Mouse (Mus musculus) frontal cortex, postnatal 25 days (tissue): ENCODE measurements at regions not wholly inside any gene's neighbourhood (a gene's known extent, or its start where the extent isn't known, plus 50 kb on each side); places are given as distances from the start of the nearest gene placed in this dataset.

Experiments used
- DNase-seq, 2 experiments: peaks; one replicate each; pipeline ENCODE4 v3.0.0; 2022; ENCODE audit warnings: low spot score in 2 of 2

DNA sequence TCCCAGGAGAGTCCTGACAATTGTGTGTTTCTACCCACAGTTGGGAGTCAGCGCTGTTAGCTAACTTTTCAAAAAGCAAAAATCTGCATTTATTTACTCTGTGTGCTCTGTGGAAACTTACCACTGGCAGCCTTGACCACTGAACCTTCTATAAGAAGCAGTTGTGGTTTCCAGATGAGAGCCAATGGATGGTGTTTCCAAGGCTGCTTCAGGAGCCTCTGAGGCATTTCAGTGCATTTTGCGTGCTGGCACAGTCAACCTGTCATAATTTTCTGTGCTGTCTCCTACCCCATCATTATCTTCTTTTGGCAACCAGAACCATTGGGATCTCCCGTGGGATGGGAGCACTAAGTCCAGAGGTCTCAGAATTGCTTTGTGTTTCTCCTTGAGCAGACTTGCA lies 60.3 kb downstream of the 4930544G11Rik start:
- DNase-seq, result no peak

GRCm38 (mm10) chr6:66023531-66023930 lies 71.1 kb downstream of the 4930544G11Rik start:
- no peak for DNase-seq

- no peak for DNase-seq
These were observed 84.4 kb downstream of the 4930544G11Rik start for GRCm38 (mm10) chr6:66036789-66037188.

- no peak for DNase-seq
These were observed 99.4 kb downstream of the 4930544G11Rik start for GRCm38 (mm10) chr6:66051852-66052251.

DNA sequence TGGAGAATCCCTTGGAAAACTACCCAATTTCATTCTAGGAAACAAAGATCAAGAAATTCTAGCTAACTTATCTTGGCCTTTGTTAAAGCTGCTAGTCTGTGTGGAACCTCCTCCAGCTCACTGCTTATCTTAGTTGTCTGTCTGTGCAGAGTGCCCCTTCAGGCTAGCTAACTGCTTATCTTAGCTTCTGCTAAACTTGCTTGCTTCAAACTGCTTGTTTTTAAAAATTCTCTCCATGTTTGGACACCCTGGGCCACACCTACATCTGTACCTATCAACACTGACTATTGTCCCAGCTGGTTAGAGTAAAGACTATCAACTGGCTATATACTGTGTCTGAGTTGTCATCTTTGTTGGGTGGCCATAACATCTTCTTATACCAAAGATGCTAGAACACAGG lies 100.0 kb downstream of the 4930544G11Rik start:
- no peak for DNase-seq

DNA sequence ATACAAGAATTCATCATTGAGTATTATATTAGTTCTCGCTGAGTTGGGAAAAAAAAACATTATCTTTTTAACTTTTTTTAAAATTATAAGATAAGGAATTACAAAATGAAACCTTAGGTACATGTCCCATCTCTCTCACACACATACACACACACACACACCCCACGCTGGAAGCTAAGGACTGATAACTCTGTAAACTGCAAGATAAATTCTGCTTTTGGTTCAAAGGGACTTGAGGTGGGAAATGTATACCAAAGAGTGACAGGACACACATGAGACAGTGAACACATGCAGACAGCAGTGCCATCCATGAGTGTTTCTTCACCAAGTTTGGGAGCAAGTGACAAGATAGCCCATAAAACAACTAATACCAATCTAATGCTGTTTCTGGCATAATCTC lies 100.8 kb downstream of the 4930544G11Rik start:
- no peak for DNase-seq

DNA sequence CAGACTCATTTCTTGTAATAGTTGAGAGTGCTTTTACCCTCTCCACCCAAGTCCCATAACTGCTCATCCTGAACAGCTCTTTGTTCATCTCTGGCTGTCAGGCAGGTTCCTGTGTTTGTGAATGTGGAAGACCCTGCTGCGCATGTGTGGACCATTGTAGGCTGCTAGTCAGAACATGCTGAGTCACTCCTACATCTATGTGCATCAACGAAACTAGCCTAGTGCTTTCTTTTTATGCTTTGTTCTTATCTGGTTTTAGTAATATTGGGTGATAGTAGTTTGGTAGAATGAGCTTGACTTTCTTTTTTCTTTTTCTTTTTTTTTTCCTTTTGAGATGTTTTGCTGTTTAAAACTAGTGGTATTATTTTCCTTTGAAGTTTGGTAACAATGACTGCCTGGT lies 116.5 kb downstream of the 4930544G11Rik start:
- DNase-seq, result no peak

GRCm38 (mm10) chr6:66077445-66077844 lies 125.0 kb downstream of the 4930544G11Rik start:
- no peak for DNase-seq

- no peak for DNase-seq
These were observed 126.4 kb downstream of the 4930544G11Rik start for GRCm38 (mm10) chr6:66078769-66079168.

GRCm38 (mm10) chr6:66101555-66102071 lies 149.2 kb downstream of the 4930544G11Rik start:
- no peak for DNase-seq

DNA sequence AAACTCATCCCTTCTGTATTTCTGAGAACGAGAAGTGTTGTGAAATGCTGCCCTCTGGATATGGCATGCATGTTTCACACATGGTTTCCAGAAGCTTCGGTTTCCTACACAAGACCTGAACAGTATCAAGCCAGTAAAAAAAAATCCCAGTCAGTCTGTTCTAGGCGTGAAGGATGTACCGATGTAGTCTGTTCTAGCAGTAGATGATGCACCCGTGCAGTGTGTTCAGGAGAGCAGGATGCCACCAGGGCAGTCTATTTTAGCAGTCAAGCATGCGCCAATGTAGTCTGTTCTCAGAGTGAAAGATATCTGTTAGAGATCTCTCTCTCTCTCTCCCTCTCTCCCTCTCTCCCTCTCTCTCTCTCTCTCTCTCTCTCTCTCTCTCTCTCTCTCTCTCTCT lies 162.0 kb downstream of the 4930544G11Rik start:
- no peak for DNase-seq

- DNase-seq, result no peak
These were observed 169.2 kb downstream of the 4930544G11Rik start for GRCm38 (mm10) chr6:66121479-66122183.

DNA sequence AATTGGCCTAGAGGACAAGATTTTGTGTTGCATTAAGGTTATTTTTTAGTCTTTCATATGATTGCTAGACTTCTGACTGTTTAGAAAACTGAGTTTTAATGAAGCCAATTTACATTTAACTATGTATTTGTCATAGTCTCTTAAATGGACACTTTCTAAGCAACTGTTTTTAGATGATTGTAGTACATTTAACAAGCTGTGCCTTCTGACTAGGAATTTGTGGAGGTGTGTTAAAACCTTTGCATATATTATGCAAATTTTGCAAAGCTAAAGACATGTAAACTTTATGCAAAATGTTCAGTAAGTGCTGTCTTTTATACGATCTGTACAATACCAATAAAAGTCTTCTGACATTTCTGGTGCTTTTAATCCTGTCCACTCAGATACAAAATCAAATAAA lies 171.9 kb downstream of the 4930544G11Rik start:
- no peak for DNase-seq

DNA sequence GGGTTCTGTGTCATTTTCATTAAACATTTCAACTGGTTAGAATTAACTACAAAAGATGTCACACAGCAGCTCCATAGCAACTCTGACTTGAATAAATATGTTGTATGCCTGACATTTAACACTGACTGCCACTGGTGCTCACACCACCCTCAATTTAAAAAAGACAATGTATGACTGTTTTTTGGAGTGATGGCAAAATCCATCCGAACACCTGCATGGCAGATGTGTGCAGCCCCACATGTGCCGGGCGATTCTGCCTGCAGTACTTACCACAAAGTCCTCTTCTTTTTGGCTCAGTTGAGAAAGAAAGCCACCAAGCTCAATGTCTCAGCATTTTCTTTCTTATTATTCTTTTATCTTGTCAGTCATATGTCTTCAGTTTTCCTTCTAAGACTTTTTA lies 199.4 kb downstream of the 4930544G11Rik start:
- DNase-seq, result no peak

DNA sequence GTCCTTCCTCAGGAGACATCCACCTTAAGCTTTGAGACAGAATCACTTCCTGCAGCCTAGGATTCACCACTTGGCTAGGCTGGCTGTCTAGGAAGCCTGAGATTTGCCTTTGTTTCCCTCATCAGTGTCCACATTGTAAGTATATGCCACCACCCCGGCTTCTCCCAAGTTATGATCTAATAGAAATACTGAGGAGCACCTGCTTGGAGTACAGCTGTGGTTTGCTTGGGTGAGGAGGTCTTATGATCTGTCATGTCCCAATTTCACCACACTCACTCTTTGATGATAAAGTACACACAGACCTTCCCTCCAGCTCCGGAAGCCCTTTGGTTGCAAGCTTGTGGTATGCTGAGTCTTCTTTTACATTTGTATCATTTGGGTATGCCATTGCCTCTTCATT lies 202.4 kb downstream of the 4930544G11Rik start:
- no peak for DNase-seq

DNA sequence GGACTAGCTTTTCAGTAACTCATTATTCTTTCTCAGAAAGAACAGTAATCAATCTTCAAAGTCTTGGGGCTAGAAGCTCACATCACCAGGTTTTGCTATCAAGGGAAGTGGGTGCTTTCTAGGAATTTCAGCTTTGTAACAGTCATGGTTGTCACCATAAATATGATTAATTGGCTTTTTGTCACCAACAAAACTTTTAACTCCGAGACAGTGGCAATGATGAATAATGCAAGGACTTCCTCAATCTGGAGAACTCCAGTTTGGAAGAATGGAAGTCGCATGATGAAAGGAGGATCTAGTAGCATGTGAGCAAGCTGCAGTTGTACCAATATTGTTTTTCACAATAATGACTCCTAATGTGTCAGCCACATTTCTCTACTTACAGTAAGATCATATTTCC lies 208.4 kb downstream of the 4930544G11Rik start:
- no peak for DNase-seq

- no peak for DNase-seq
These were observed 216.5 kb downstream of the 4930544G11Rik start for GRCm38 (mm10) chr6:66168913-66169312.

GRCm38 (mm10) chr6:66197990-66198389 lies 245.6 kb downstream of the 4930544G11Rik start:
- DNase-seq, result no peak

DNA sequence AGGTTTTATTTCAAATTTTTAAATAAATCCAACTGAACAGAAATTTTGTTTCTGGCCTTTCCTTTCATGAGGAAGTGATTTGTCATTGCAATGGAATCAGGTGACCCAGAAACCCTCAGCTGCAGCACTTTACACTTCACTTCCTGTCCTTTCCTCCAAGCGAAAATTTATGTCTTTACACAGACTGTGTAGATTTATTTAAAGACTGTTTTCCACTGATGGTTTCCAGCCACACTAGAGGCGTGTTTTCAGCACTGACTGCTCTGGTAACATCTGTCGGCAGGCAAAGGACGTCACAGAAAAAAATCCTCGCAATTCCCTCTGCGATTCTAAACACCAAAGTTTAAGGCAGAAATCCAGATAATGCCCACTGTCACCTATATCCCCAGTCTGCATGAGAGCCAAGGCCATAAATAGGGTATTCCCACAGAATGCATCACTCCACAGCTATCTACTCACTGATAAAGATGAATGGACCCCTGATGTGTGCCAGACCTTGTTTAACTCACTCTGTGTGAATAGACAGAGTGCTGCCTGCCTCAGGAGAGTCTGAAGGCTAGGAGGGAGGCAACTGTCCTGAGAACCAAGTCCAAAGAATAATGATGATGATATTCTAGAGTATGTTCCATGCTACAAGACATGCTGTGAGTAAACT lies 247.9 kb downstream of the 4930544G11Rik start:
- no peak for DNase-seq

DNA sequence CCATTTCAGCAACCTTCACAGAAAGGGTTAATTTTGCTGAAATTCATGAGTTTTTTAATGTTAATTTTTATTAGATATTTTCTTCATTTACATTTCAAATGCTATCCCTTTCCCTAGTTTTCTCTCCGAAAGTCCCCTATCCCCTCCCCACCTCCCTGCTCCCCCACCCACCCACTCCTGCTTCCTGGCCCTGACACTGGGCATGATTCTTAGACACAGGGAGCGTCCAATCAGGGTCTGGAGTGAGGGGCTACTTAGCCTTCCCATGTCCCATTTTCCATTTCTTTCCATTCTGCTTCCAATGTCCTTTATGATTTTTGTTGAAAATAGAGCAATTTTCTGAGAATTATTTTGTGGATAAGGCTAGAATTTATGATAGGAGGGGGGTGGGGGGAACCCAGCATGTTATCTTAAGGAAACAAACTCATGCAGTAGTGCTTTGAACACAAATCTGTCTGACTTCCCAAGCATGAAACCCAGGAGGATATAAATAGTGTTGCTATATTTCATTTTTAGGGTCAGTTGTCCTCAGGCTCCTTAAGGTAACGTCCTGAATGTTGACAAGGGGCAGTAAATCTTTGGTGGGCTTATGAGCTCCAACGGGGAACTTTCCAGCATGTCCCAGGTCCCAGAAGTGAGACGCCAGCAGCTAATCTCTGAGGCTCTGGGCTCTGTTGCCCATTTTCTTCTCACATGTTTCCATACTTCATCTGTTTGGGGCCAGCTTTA lies 254.0 kb downstream of the 4930544G11Rik start:
- no peak for DNase-seq

GRCm38 (mm10) chr6:66217543-66217942 lies 265.1 kb downstream of the 4930544G11Rik start:
- DNase-seq, result no peak

- DNase-seq, result no peak
These were observed 271.9 kb downstream of the 4930544G11Rik start for GRCm38 (mm10) chr6:66224164-66224903.
